Mouse (Mus musculus) MEL (cell line): ENCODE measurements around the gene Vps9d1.
"Not testable (repeated sequence)": the region's sequence is repeated elsewhere in the genome, so short reads cannot be mapped to it uniquely, and the experiment has no call there.

ENCODE experiments used
- CTCF ChIP-seq, 3 experiments: IDR thresholded peaks in 2 of 3; conservative IDR thresholded peaks in 1 of 3; 2 replicates each; pipeline ENCODE4 v1.5.1; 2011 to 2012; ENCODE audit warnings: low read length in 3 of 3, low read depth in 2 of 3, mild to moderate bottlenecking in 2 of 3, improper control_type of control experiment in 1 of 3, inconsistent platforms in 1 of 3, mixed read lengths in 1 of 3, moderate library complexity in 1 of 3; ENCODE audit not compliant: control insufficient read depth in 1 of 3, insufficient read depth in 1 of 3, poor library complexity in 1 of 3, severe bottlenecking in 1 of 3
- MAFK ChIP-seq: IDR thresholded peaks from 2 replicates; pipeline ENCODE4 v1.6.1; 2011; ENCODE audit warnings: low read depth, mild to moderate bottlenecking, low read length, improper control_type of control experiment, borderline replicate concordance
- POLR2A ChIP-seq, 2 experiments: IDR thresholded peaks; 2 replicates each; pipeline ENCODE4 v1.6.1; 2011 to 2012; ENCODE audit warnings: low read length in 2 of 2, mild to moderate bottlenecking in 2 of 2, control low read depth in 1 of 2, improper control_type of control experiment in 1 of 2, low read depth in 1 of 2, moderate library complexity in 1 of 2; ENCODE audit not compliant: control insufficient read depth in 1 of 2, insufficient read depth in 1 of 2, poor library complexity in 1 of 2
- RAD21 ChIP-seq: IDR thresholded peaks from 2 replicates; pipeline ENCODE4 v1.6.1; 2011; ENCODE audit warnings: mild to moderate bottlenecking, low read depth, low read length, improper control_type of control experiment
- RCOR1 ChIP-seq: IDR thresholded peaks from 2 replicates; pipeline ENCODE4 v1.6.1; 2012; ENCODE audit warnings: low read depth, mild to moderate bottlenecking, inconsistent platforms, low read length, improper control_type of control experiment

DNA sequence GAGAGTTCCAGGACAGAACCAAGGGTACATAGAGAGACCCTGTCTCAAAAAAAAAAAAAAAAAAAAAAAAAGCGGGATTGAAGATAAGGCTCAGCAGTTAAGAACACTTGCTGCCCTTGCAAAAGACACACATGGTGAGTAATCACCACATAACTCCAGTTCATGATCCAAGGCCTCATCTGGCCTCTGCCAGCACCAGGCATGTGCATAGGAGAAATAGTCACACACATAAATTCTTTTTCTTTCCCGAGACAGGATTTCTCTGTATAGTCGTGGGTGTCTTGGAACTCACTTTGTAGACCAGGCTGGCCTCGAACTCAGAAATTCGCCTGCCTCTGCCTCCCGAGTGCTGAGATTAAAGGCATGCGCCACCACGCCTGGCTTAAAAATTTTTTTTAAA, 3.4 kb upstream of the Vps9d1 start:
- TF ChIP-seq MAFK; CTCF (IDR thresholded peaks at IDR 0.05 in 2 of 3, conservative IDR thresholded peaks at IDR 0.05 in 1 of 3; ENCODE audit: control insufficient read depth in 1 of 3, insufficient read depth in 1 of 3, low read depth in 2 of 3, low read length in 3 of 3, poor library complexity in 1 of 3, severe bottlenecking in 1 of 3); RAD21; RCOR1; POLR2A (IDR thresholded peaks at IDR 0.05; ENCODE audit: control insufficient read depth in 1 of 2, insufficient read depth in 1 of 2, low read depth in 1 of 2, low read length in 2 of 2, poor library complexity in 1 of 2): not testable (repeated sequence)
